Mouse (Mus musculus) kidney, embryonic 16.5 days (tissue): ENCODE data around the gene Slc38a6. TPM values are rescaled to one million over a fixed set of nuclear protein-coding genes. Genes with fewer than 3 reads are reported as not detected.

ENCODE experiments used
- ATAC-seq: fragments of 200-750 bp; cut with Nextera tagmentation; 2 replicates; pipeline ENCODE4 v1.8.0; 2017; ENCODE audit warnings: moderate TSS enrichment; ENCODE audit not compliant: low FRiP score, low TSS enrichment
- H3K27ac ChIP-seq: fragments of 300-500 bp; sonication (generic); 2 replicates; pipeline ENCODE4 v1.5.1; 2014; ENCODE audit warnings: low read length
- H3K27me3 ChIP-seq: fragments of 300-500 bp; sonication (generic); 2 replicates; pipeline ENCODE4 v1.6.1; 2014; ENCODE audit warnings: low read length, control low read depth, mixed read lengths; ENCODE audit not compliant: insufficient read depth
- H3K36me3 ChIP-seq: fragments of 300-500 bp; sonication (generic); 2 replicates; pipeline ENCODE4 v1.6.1; 2014; ENCODE audit warnings: low read length, control low read depth, mixed read lengths; ENCODE audit not compliant: insufficient read depth
- H3K4me1 ChIP-seq: fragments of 300-500 bp; sonication (generic); 2 replicates; pipeline ENCODE4 v1.6.1; 2014; ENCODE audit warnings: low read length, control low read depth, mixed read lengths; ENCODE audit not compliant: insufficient read depth
- H3K4me2 ChIP-seq: fragments of 300-500 bp; sonication (generic); replicated peaks from 2 replicates; pipeline ENCODE4 v1.6.1; 2014; ENCODE audit warnings: low read depth, low read length
- H3K4me3 ChIP-seq: fragments of 300-500 bp; sonication (generic); 2 replicates; pipeline ENCODE4 v1.5.1; 2014; ENCODE audit warnings: mild to moderate bottlenecking, low read length
- H3K9ac ChIP-seq: fragments of 300-500 bp; sonication (generic); replicated peaks from 2 replicates; pipeline ENCODE4 v1.6.1; 2014; ENCODE audit warnings: low read length
- H3K9me3 ChIP-seq: fragments of 300-500 bp; sonication (generic); 2 replicates; pipeline ENCODE4 v1.6.1; 2016; ENCODE audit warnings: low read length, control low read depth
- WGBS: fragments of 180-500 bp; shearing (Covaris S2); extraction: QIAGEN DNeasy Blood & Tissue Kit; methylation state at CpG from one replicate; pipeline ENCODE4 v1.1.7; 2014; 5-methylcytosine and 5-hydroxymethylcytosine counted together
- polyA plus RNA-seq: library from polyadenylated mRNA; unstranded; fragments of >200 nt; fragmentation: Nextera tagmentation; extraction: Ambion mirVana; gene quantifications from 2 replicates; pipeline ENCODE4 v1.2.1, GENCODE M21; 2015

Slc38a6 gene
- polyA plus RNA-seq = 6.0 and 11.4 TPM in 2 replicates

DNA sequence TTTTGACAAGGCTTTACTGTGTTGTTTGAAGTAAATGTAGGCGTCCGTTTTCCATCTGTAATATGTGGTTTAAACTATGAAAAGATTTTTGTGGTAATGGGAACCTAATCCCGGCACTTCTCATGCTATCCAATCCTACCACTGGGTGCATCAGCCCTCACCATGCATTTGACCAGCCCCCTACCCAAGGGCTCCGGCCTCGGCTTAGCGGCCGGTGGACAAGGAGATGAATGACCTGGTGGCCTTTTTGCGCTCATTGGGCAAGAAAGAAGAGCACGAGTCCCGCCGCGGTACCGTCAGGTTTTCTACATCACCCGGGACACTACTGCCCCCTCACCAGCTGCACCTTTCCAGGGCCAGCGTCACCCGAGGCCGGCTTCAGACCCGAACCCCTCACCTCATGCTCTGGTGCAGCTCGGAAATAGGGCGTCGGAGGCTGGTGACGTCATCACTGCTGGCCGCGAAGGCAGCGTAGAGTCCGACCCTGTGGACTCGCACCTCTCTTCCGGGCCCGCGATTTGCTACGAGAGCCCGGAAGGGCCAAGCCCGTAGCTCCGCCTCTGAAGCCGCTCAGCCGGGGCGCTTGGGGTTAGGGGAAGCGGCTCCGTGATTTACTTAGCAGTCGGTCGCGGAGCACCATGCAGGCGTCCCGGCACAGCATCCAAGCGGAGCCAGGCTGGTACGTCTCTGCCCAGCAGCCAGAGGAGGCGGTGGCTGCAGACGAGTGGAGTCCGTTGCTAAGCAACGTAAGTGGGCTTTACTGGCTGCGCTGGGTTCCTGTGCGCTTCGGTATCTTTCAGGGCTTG lies at the start of gene Slc38a6, which contains the start of gene Trmt5:
TSS of gene Slc38a6 (plus strand) at position 493 of the 806 bp plus-strand sequence.
TSS of gene Trmt5 (minus strand) at position 424 of the 806 bp plus-strand sequence.
- peak within 1 kb of the TSS; percentile 76 for H3K4me3 ChIP-seq
- H3K27ac ChIP-seq = peak within 1 kb of the TSS; percentile 85
- no peaks in the 10 kb centered on the region for H3K9me3 ChIP-seq
- peak within 1 kb of the TSS; percentile 88 for H3K9ac ChIP-seq
- under 1% methylated on average over 53 of the region's 53 CpGs for WGBS
- peaks cover 21% of the 10 kb centered on the region for H3K36me3 ChIP-seq
- peaks cover 20% of the 10 kb centered on the region for H3K4me1 ChIP-seq
- no peaks in the 10 kb centered on the region for H3K27me3 ChIP-seq
- H3K4me2 ChIP-seq = peak within 1 kb of the TSS; percentile 81
- peak; percentile 96 for ATAC-seq

DNA sequence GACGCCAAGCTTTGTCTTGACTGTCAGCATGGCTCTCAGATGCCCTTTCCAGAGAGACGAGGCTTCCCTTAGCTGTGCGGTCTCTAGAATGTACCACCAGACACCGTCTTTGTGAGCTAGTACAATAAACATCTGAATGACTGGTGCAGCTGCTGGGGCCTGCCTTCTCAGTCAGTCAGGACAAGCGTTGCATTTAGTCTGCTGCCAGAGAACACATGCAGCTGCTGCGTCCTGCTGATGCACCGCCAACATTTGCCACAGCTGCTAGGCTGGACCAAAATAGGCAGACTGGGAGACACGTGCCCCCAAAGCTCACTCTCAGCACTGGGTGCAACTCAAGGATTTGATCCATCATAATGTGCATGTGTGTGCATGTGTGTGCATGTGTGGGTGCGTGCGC lies 44.6 kb upstream of the Slc38a6 start:
- Histone ChIP-seq H3K9me3 (no peaks in the 10 kb centered on the region), H3K4me3 (no peak overlapping the region), H3K36me3 (no peaks in the 10 kb centered on the region), H3K27me3 (no peaks in the 10 kb centered on the region), H3K27ac (no peak overlapping the region), H3K4me2 (no peak overlapping the region), H3K9ac (no peak overlapping the region), H3K4me1 (no peaks in the 10 kb centered on the region)
- WGBS = 78% methylated on average over 10 of the region's 10 CpGs
- no peak for ATAC-seq

DNA sequence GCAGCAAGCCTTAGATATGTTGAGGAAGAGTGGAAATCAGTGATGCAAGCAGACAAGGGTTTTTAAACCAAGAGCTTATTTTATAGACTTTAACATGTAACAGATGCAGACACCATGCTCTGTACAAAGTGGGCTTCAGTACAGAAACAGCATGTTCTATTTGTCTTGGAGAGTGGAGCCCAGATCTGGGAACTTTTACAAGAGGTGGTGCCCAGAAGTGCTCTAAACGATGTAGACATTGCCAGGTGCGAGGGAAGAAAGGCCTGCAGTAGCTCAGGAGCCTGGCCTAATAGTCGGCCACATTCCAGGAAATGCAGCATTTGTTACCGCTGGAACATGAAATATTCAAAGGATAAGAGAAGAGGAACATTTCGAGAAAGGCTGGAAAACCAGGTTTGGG lies 40.9 kb upstream of the Slc38a6 start:
- H3K27me3 ChIP-seq = no peaks in the 10 kb centered on the region
- no peak overlapping the region for H3K27ac ChIP-seq
- no peak for ATAC-seq
- no peak overlapping the region for H3K9ac ChIP-seq
- 69% methylated on average over 5 of the region's 5 CpGs for WGBS
- no peak overlapping the region for H3K4me2 ChIP-seq
- H3K9me3 ChIP-seq = no peaks in the 10 kb centered on the region
- H3K36me3 ChIP-seq = no peaks in the 10 kb centered on the region
- H3K4me3 ChIP-seq = no peak overlapping the region
- no peaks in the 10 kb centered on the region for H3K4me1 ChIP-seq

DNA sequence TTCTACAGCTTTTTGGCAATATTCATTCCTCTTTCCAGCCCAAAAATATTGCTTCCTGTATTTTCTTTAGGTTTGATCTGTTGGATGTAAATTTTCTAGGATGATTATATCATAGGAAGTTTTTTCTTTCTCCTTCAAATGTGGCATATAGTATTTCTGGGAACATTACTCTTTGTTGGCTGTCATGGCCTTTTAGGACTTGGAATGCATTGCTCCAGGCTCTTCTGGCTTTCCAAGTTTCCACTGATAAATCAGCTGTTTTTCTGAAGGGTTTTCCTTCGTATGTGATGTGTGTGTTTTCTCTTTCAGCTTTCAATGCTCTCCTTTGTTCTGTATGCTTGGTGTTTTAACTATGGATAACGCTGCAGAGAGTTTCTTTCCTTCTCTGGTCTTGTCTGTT lies 31.6 kb upstream of the Slc38a6 start:
- no peaks in the 10 kb centered on the region for H3K4me1 ChIP-seq
- no peak overlapping the region for H3K27ac ChIP-seq
- 64% methylated on average over 2 of the region's 2 CpGs for WGBS
- ATAC-seq = no peak
- H3K9ac ChIP-seq = no peak overlapping the region
- no peaks in the 10 kb centered on the region for H3K9me3 ChIP-seq
- 0 out of 2 replicates have a peak, but pooled peaks cover 3% of the 10 kb centered on the region for H3K36me3 ChIP-seq
- H3K4me2 ChIP-seq = no peak overlapping the region
- H3K4me3 ChIP-seq = no peak overlapping the region
- H3K27me3 ChIP-seq = no peaks in the 10 kb centered on the region

DNA sequence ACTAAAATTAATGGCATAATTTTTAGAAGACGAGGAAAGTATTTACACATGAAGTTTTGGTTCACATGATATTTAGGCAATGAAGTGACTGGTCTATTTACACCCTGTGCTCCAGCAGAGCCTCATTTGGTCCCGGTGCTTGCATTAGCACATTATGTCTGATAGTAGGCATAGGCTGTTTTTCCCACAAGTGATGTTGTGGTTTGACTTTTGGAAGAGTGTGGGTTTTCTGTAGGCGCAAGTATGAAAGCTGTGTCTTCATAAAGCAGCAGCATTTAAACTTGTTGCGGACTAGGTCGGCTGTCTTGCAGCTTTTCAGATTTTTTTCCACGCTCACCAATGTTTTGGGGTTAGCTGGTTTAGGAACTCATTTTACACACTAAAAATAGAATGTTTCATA lies 27.3 kb upstream of the Slc38a6 start:
- Histone ChIP-seq H3K4me2 (no peak overlapping the region), H3K9ac (no peak overlapping the region), H3K9me3 (no peaks in the 10 kb centered on the region), H3K4me1 (no peaks in the 10 kb centered on the region), H3K27me3 (no peaks in the 10 kb centered on the region), H3K27ac (no peak overlapping the region), H3K36me3 (0 out of 2 replicates have a peak, but pooled peaks cover 5% of the 10 kb centered on the region), H3K4me3 (no peak overlapping the region)
- WGBS = 93% methylated on average over 6 of the region's 6 CpGs
- no peak for ATAC-seq

DNA sequence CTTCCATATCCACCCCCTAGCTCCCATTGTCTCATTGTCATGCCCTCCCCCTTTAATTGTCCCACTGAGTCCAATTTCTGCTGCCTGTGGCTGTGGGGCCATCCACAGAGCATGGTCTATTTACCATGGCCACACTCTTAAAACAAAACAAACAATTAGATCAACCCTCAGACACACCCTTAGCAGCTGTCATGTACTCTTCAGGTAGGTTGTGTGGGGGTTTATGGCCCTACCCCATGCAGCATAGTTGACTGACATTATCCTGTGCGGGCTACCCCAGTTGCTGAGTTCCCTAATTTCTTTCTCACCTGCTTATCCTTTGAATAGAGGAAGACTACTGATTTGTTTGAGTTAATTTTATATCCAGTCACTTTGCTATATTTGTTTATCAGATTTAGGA lies 26.2 kb upstream of the Slc38a6 start:
- WGBS = 89% methylated on average over 1 of the region's 1 CpGs

DNA sequence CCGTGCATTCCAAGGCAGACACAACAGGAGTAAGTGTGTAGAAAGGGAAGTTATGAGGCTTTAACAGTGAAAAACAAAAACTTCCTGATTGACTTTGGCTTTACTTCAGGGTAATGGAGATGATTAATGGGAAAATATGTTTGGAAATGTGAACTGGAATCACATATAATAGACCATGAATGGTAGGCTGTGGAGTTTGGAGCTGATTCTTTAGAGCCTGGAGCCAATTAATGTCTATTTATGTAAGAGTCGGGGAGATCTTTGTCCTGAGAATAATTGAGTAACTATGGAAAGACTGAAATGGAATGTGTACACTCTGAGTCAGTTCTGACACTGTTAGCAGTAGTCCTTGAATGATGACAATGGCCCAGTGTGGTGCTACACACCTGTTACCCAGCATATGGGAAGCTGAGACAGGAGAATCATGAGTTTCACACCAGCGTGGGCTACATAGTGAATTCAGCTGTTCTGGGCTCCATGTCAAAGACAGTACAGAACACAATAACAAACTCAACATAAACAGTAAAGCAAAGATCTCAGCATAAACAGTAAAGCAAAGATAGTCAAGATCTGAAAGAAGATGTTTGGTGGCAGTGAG lies 21.1 kb upstream of the Slc38a6 start:
- Histone ChIP-seq H3K27ac (no peak overlapping the region), H3K4me3 (no peak overlapping the region), H3K4me1 (0 out of 2 replicates have a peak, but pooled peaks cover 2% of the 10 kb centered on the region), H3K4me2 (no peak overlapping the region), H3K9ac (no peak overlapping the region), H3K36me3 (no peaks in the 10 kb centered on the region), H3K9me3 (no peaks in the 10 kb centered on the region), H3K27me3 (no peaks in the 10 kb centered on the region)
- WGBS = 76% methylated on average over 3 of the region's 3 CpGs
- no peak for ATAC-seq

More for the DNA sequence above, 26.2 kb upstream of the Slc38a6 start:
- Histone ChIP-seq H3K9me3 (no peaks in the 10 kb centered on the region), H3K36me3 (0 out of 2 replicates have a peak, but pooled peaks cover 5% of the 10 kb centered on the region), H3K4me2 (no peak overlapping the region), H3K27me3 (no peaks in the 10 kb centered on the region), H3K9ac (no peak overlapping the region), H3K27ac (no peak overlapping the region), H3K4me3 (no peak overlapping the region), H3K4me1 (no peaks in the 10 kb centered on the region)
- ATAC-seq = no peak

DNA sequence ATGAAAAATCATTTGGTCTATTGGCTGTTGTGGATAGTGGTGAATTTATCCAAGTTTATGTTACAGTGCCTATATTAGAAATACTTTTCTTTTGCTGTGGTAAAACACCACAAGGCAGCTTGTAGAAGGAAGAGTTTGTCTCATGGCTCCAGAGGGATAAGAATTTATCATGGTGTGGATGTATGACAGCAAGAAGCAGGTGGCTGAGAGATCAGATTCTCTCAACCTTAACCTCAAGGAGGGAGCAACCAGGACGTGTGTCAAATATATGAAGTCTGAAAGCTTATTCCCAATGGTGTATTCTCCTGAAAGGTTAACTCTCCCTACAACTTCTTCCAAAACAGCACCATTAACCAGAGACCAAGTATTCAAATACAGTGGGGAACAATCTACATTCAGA lies 20.0 kb upstream of the Slc38a6 start:
- H3K36me3 ChIP-seq = no peaks in the 10 kb centered on the region
- H3K4me1 ChIP-seq = 0 out of 2 replicates have a peak, but pooled peaks cover 3% of the 10 kb centered on the region
- no peaks in the 10 kb centered on the region for H3K27me3 ChIP-seq
- ATAC-seq = no peak
- H3K4me2 ChIP-seq = no peak overlapping the region
- WGBS = 49% methylated on average over 1 of the region's 1 CpGs
- no peak overlapping the region for H3K4me3 ChIP-seq
- H3K9ac ChIP-seq = no peak overlapping the region
- no peak overlapping the region for H3K27ac ChIP-seq
- H3K9me3 ChIP-seq = no peaks in the 10 kb centered on the region

DNA sequence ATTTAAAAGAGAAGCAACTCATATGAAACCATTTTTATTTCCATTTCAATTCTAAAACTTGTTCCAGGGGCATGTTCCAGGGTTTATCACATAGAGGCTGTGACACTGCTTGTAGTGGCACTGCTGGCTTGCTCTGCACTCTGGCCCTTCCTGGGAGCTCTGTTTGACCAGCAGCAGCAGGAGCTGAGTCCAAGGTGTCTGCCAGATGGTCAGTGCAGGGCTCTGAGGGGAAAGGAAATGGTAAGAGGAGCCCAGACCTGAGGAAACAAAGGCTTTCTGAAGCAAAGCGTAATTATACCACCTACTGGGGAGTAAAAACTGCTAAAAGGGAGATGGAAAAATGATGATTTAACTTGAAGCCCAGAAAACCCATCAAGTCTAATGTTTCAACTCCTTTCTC lies 18.1 kb upstream of the Slc38a6 start:
- Histone ChIP-seq H3K27me3 (no peaks in the 10 kb centered on the region), H3K36me3 (0 out of 2 replicates have a peak, but pooled peaks cover 4% of the 10 kb centered on the region), H3K27ac (no peak overlapping the region), H3K9me3 (no peaks in the 10 kb centered on the region), H3K4me1 (0 out of 2 replicates have a peak, but pooled peaks cover 3% of the 10 kb centered on the region), H3K9ac (no peak overlapping the region), H3K4me2 (no peak overlapping the region), H3K4me3 (no peak overlapping the region)
- no peak for ATAC-seq
- 73% methylated on average over 1 of the region's 1 CpGs for WGBS

DNA sequence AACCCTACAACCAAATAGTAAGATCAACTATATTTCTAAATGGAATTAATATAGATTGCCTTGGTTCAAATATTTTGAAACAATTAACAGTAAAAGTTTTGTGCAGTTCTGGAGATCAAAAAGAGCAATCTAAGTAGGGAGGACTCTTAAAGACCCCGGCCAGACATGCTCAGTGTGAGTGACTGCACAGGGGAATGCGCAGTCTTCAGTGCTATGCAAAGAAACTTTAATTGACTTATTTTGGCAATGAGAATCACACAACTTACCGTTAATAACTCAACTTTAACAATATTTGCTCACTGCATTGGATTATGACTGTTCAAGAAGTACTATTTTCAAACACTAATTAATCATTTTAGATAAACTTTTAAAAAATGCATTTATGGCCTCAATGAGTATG lies 17.0 kb upstream of the Slc38a6 start:
- H3K4me2 ChIP-seq = no peak overlapping the region
- H3K27me3 ChIP-seq = no peaks in the 10 kb centered on the region
- no peak for ATAC-seq
- H3K4me1 ChIP-seq = 0 out of 2 replicates have a peak, but pooled peaks cover 3% of the 10 kb centered on the region
- 0 out of 2 replicates have a peak, but pooled peaks cover 6% of the 10 kb centered on the region for H3K36me3 ChIP-seq
- no peaks in the 10 kb centered on the region for H3K9me3 ChIP-seq
- H3K9ac ChIP-seq = no peak overlapping the region
- no peak overlapping the region for H3K27ac ChIP-seq
- WGBS = 69% methylated on average over 3 of the region's 3 CpGs
- no peak overlapping the region for H3K4me3 ChIP-seq
